Mouse (Mus musculus) megakaryocyte, embryonic 14.5 days (primary cell): ENCODE measurements around the gene Setdb1.

ENCODE experiments used
- FLI1 ChIP-seq: IDR thresholded peaks from 2 replicates; pipeline ENCODE4 v1.6.1; 2012; ENCODE audit warnings: low read length, inconsistent platforms, mixed read lengths
- GATA1 ChIP-seq: IDR thresholded peaks from 3 replicates; pipeline ENCODE4 v1.6.1; 2012; ENCODE audit warnings: mixed read lengths, low read length, inconsistent platforms, borderline replicate concordance

DNA sequence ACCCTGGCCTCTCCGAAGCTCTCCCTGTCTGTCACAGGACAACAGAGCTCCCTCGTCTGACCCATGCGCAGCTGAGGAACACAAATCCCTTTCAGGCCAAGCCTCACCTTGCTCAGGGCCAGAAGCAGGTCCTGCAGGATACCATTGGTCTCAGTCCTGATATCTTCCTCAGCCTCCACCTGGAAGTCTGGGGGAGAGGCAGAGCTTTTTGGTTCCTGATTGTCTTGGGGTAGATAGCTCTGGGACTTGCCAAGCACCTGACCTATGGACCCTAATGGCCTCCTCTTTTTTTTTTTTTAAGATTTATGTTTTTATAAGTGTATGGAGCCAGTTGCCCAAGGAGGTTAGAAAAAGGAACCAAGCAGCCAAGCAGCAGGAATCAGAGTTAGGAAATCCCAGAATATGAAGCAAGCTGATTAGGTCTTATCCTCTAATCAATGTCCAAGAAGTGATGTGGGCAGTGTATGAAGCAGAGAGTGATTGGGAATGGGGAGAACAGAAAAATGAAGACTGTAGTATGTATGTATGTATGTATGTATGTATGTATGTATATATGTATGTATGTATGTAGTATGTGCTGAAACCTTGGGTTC, 55.7 kb downstream of the Setdb1 start:
- TF ChIP-seq GATA1 (no peak), FLI1 (no peak)
